Mouse (Mus musculus) intestine, postnatal 0 days (tissue): ENCODE results near the gene Cuedc1. TPM values are rescaled to one million over a fixed set of nuclear protein-coding genes. Genes with fewer than 3 reads are reported as not detected.

Experiments used
- ATAC-seq: fragments of 200-750 bp; cut with Nextera tagmentation; 2 replicates; pipeline ENCODE4 v1.8.0; 2017; ENCODE audit warnings: mild to moderate bottlenecking, moderate TSS enrichment, moderate library complexity
- H3K27ac ChIP-seq: fragments of 300-500 bp; sonication (generic); 2 replicates; pipeline ENCODE4 v1.5.1; 2014; ENCODE audit warnings: mild to moderate bottlenecking, low read depth, low read length, moderate library complexity
- H3K27me3 ChIP-seq: fragments of 300-500 bp; sonication (generic); replicated peaks from 2 replicates; pipeline ENCODE4 v1.6.1; 2014; ENCODE audit warnings: low read length, mixed read lengths; ENCODE audit not compliant: control insufficient read depth, insufficient read depth
- H3K36me3 ChIP-seq: fragments of 300-500 bp; sonication (generic); 2 replicates; pipeline ENCODE4 v1.6.1; 2014; ENCODE audit warnings: mild to moderate bottlenecking, moderate library complexity; ENCODE audit not compliant: control insufficient read depth, insufficient read depth
- H3K4me1 ChIP-seq: fragments of 300-500 bp; sonication (generic); replicated peaks from 2 replicates; pipeline ENCODE4 v1.6.1; 2014; ENCODE audit warnings: antibody characterized with exemption, low read length, mixed read lengths; ENCODE audit not compliant: control insufficient read depth, insufficient read depth
- H3K4me2 ChIP-seq: fragments of 300-500 bp; sonication (generic); replicated peaks from 2 replicates; pipeline ENCODE4 v1.6.1; 2014; ENCODE audit warnings: low read depth, mild to moderate bottlenecking, moderate library complexity
- H3K4me3 ChIP-seq: fragments of 300-500 bp; sonication (generic); 2 replicates; pipeline ENCODE4 v1.5.1; 2014; ENCODE audit warnings: low read depth, low read length
- H3K9ac ChIP-seq: fragments of 300-500 bp; sonication (generic); 2 replicates; pipeline ENCODE4 v1.6.1; 2014; ENCODE audit warnings: mild to moderate bottlenecking, low read depth, low read length
- H3K9me3 ChIP-seq: fragments of 300-500 bp; sonication (generic); 2 replicates; pipeline ENCODE4 v1.6.1; 2016; ENCODE audit warnings: mixed run types; ENCODE audit not compliant: control insufficient read depth
- CTCF ChIP-seq: sonication (generic); IDR thresholded peaks from 2 replicates; pipeline ENCODE4 v1.5.1; 2016; ENCODE audit warnings: low read depth, mild to moderate bottlenecking, control low read depth, antibody characterized with exemption, moderate library complexity
- WGBS: fragments of 180-500 bp; shearing (Covaris S2); extraction: QIAGEN DNeasy Blood & Tissue Kit; methylation state at CpG from one replicate; pipeline ENCODE4 v1.1.7; 2014; 5-methylcytosine and 5-hydroxymethylcytosine counted together
- polyA plus RNA-seq: library from polyadenylated mRNA; unstranded; fragments of >200 nt; fragmentation: Nextera tagmentation; extraction: Ambion mirVana; gene quantifications from 2 replicates; pipeline ENCODE4 v1.2.1, GENCODE M21; 2015

Gene Cuedc1
- polyA plus RNA-seq, 1 experiment from 2014 or later, result 7.1 TPM

DNA sequence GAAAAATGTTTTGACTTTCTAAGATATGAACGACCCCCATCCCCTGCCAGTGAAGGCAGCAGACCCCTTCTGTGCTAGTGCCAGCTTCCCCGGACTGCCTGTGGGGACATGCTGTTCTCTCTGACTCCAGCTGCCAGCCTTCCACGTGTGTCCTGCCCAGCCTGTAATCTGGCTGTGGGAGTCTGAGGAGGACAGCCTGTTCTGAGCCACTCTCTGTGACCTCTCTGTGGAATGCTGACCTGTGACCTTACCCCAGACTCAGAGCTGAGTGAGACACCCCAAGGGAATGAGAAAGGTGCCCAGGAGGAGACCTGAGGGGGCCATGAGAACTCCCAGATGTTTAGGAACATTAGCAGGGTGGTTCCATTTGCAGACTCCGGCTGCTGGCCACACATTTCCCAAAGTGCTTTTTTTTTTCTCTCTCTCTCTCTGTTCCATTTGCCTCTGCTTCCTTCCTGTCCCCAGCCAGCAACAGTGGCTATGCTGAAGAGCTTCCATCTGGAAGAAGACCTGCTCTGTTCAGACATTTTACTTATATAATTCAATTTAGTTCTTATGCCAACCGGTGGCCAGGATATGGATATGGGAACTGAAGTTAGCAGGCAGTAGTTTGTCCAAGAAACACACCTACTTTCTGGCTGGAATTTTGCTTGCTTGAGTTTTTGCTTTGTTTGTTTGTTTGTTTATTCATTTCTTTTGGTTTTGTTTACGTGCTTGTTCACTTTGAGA, 15.8 kb downstream of the Cuedc1 start:
- 57% methylated on average over 6 of the region's 6 CpGs for WGBS
- Histone ChIP-seq H3K36me3 (no peaks in the 10 kb centered on the region), H3K4me3 (no peak overlapping the region), H3K4me2 (no peak overlapping the region), H3K9me3 (no peaks in the 10 kb centered on the region), H3K9ac (no peak overlapping the region), H3K27ac (no peak overlapping the region; the same call in 1 of the 2 replicates), H3K4me1 (no peaks in the 10 kb centered on the region), H3K27me3 (no peaks in the 10 kb centered on the region)
- no peak for ATAC-seq
- no peak for TF ChIP-seq CTCF

DNA sequence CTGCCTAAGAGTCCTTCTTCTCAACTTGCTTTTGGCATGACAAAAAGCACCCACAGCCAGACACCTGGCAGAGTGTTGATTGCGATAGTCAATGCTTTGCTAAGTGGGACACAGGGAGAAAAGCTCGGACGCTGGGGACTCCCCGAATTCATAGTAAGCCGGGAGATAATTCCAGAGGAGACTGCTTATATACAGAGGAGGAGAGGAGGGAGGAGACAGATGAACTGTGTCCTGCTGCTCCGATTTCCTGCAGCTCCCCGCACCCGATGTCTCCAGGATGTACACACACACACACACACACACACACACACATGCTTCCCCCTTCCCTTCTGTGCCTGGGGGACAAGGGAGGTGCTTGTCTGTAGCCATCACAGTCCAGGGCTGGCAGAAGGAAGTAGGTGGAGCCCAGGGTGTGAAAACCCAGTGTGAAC, 17.0 kb downstream of the Cuedc1 start:
- no peak for TF ChIP-seq CTCF
- Histone ChIP-seq H3K4me1 (no peaks in the 10 kb centered on the region), H3K4me2 (no peak overlapping the region), H3K9me3 (no peaks in the 10 kb centered on the region), H3K36me3 (no peaks in the 10 kb centered on the region), H3K27ac (0 out of 2 replicates have a peak overlapping the region, but pooled peaks have one; percentile 41), H3K27me3 (no peaks in the 10 kb centered on the region), H3K9ac (no peak overlapping the region), H3K4me3 (no peak overlapping the region)
- 38% methylated on average over 8 of the region's 8 CpGs for WGBS
- ATAC-seq, result no peak

DNA sequence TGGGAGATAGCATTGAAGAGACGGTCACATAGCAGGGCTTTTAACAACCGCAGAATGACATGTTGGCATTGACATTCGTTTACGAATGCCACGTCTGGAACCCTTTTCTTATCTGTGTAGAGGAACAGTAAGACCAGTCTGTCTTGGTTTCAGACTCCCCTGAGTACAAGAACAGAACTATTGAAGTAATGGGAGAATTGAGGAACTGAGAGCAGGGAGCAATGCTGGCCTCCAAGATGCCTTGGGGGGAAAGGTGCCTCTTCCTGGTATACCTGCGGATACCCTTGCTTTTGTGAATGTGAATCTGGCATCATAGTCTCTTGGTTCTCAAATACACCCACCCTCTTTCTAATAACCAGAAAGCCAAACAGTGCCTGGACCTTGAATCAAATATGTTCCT, 18.7 kb downstream of the Cuedc1 start:
- TF ChIP-seq CTCF, result no peak
- Histone ChIP-seq H3K4me3 (no peak overlapping the region), H3K4me1 (no peaks in the 10 kb centered on the region), H3K27ac (no peak overlapping the region), H3K9me3 (no peaks in the 10 kb centered on the region), H3K4me2 (no peak overlapping the region), H3K9ac (no peak overlapping the region), H3K27me3 (no peaks in the 10 kb centered on the region), H3K36me3 (no peaks in the 10 kb centered on the region)
- ATAC-seq, result no peak
- 76% methylated on average over 6 of the region's 6 CpGs for WGBS

- no peaks in the 10 kb centered on the region for H3K4me1 ChIP-seq
- peak overlapping the region; percentile 50 for H3K27ac ChIP-seq
- no peak for ATAC-seq
- no peak overlapping the region for H3K4me3 ChIP-seq
- WGBS, result 39% methylated on average over 10 of the region's 10 CpGs
- H3K4me2 ChIP-seq, result no peak overlapping the region
- TF ChIP-seq CTCF, result no peak
- no peak overlapping the region for H3K9ac ChIP-seq
- no peaks in the 10 kb centered on the region for H3K36me3 ChIP-seq
- no peaks in the 10 kb centered on the region for H3K9me3 ChIP-seq
- no peaks in the 10 kb centered on the region for H3K27me3 ChIP-seq
These were observed 19.7 kb downstream of the Cuedc1 start for GRCm38 (mm10) chr11:88117356-88118090.

GRCm38 (mm10) chr11:88118091-88118440, 20.2 kb downstream of the Cuedc1 start:
- ATAC-seq, result no peak
- H3K27me3 ChIP-seq, result no peaks in the 10 kb centered on the region
- H3K36me3 ChIP-seq, result no peaks in the 10 kb centered on the region
- WGBS, result 55% methylated on average over 6 of the region's 6 CpGs
- H3K4me3 ChIP-seq, result no peak overlapping the region
- no peaks in the 10 kb centered on the region for H3K4me1 ChIP-seq
- H3K27ac ChIP-seq, result peak overlapping the region; percentile 50
- H3K9ac ChIP-seq, result no peak overlapping the region
- no peaks in the 10 kb centered on the region for H3K9me3 ChIP-seq
- H3K4me2 ChIP-seq, result no peak overlapping the region
- TF ChIP-seq CTCF, result no peak

DNA sequence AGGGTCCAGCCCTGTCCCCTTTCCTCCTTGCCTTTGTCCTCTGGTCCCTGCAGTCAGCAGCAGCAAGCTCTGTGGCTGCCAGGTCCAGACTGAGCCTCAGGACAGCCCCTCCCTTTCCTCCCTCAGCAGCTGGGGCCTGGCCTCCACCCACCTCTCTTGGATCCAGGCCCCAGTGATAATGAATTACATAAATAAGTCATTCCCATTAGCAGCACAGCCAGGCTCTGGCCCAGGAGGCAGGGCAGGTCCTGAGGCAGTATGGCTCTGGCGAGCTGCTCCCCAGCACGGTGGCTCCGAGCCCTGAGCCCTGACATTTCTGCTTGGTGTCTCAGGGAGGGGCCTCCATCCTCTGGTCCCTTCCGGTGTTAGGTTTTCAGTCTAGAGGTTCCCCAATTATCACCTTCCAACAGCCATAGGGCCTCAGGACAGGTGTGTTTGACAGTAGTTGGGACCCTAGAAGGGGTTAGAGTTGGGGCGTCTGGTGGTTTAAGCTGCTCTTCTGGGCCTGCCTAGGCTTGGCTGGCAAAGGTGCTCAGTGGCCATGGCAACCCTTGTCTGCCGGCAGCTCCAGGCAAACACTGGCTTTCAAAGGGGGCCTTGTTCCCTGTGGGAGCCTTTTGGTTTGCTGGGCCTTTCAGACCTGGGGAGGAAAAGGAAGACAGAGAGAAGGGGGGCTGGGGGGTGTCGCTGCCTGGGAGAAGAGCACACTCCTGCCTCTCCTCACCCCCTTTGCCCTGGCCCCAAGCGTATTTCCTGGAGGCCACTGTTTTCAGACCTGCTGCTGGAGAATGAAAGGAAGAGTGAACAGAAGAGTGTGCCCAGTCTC, 21.2 kb downstream of the Cuedc1 start:
- TF ChIP-seq CTCF, result no peak
- no peak overlapping the region for H3K9ac ChIP-seq
- no peaks in the 10 kb centered on the region for H3K27me3 ChIP-seq
- no peak overlapping the region for H3K4me3 ChIP-seq
- WGBS, result 35% methylated on average over 8 of the region's 8 CpGs
- ATAC-seq, result peak; percentile 52; the same call in 1 of the 2 replicates
- no peaks in the 10 kb centered on the region for H3K4me1 ChIP-seq
- no peaks in the 10 kb centered on the region for H3K9me3 ChIP-seq
- H3K27ac ChIP-seq, result peak overlapping the region; percentile 42; the same call in 1 of the 2 replicates
- 0 out of 2 replicates have a peak overlapping the region, but pooled peaks have one; percentile 10 for H3K4me2 ChIP-seq
- no peaks in the 10 kb centered on the region for H3K36me3 ChIP-seq
